Mouse (Mus musculus) liver, embryonic 14.5 days (tissue): ENCODE results near the gene Fut1. TPM values are rescaled to one million over a fixed set of nuclear protein-coding genes. Genes with fewer than 3 reads are reported as not detected.

Source experiments
- ATAC-seq: fragments of 200-750 bp; cut with Nextera tagmentation; 2 replicates; pipeline ENCODE4 v1.8.0; 2017; ENCODE audit warnings: moderate number of reproducible peaks, mild to moderate bottlenecking, moderate library complexity; ENCODE audit not compliant: insufficient read depth
- DNase-seq, 3 experiments: peaks; one replicate each; pipeline ENCODE4 v3.0.0-alpha.2; 2012 to 2013; ENCODE audit warnings: low read depth in 3 of 3, low spot score in 3 of 3
- H3K27ac ChIP-seq: fragments of 300-500 bp; sonication (generic); 2 replicates; pipeline ENCODE4 v1.5.1; 2014; ENCODE audit warnings: moderate library complexity, mild to moderate bottlenecking, control low read depth, inconsistent platforms
- H3K27me3 ChIP-seq: fragments of 300-500 bp; sonication (generic); 2 replicates; pipeline ENCODE4 v1.6.1; 2014; ENCODE audit warnings: mild to moderate bottlenecking, low read length, moderate library complexity; ENCODE audit not compliant: control insufficient read depth, insufficient read depth
- H3K36me3 ChIP-seq: fragments of 300-500 bp; sonication (generic); replicated peaks from 2 replicates; pipeline ENCODE4 v1.6.1; 2014; ENCODE audit warnings: low read depth; ENCODE audit not compliant: control insufficient read depth, insufficient read depth
- H3K4me1 ChIP-seq, 2 experiments: fragments of 200-500 bp in 1 of 2; fragments of 300-500 bp in 1 of 2; sonication (generic) in 1 of 2; replicated peaks; 2 replicates each; pipeline ENCODE4 v1.6.1; 2012 to 2014; ENCODE audit warnings: antibody characterized with exemption in 1 of 2, inconsistent platforms in 1 of 2, low read length in 1 of 2; ENCODE audit not compliant: control insufficient read depth in 2 of 2, insufficient read depth in 2 of 2
- H3K4me2 ChIP-seq: fragments of 300-500 bp; sonication (generic); 2 replicates; pipeline ENCODE4 v1.6.1; 2014; ENCODE audit warnings: low read depth, mild to moderate bottlenecking, control low read depth, moderate library complexity
- H3K4me3 ChIP-seq, 2 experiments: fragments of 200-500 bp in 1 of 2; fragments of 300-500 bp in 1 of 2; sonication (generic) in 1 of 2; 2 replicates each; pipeline ENCODE4 v1.5.1; 2012 to 2014; ENCODE audit warnings: low read depth in 2 of 2, low read length in 2 of 2, mild to moderate bottlenecking in 2 of 2, control low read depth in 1 of 2, inconsistent platforms in 1 of 2, moderate library complexity in 1 of 2; ENCODE audit not compliant: insufficient read depth in 1 of 2
- H3K9ac ChIP-seq: fragments of 300-500 bp; sonication (generic); replicated peaks from 2 replicates; pipeline ENCODE4 v1.6.1; 2014; ENCODE audit warnings: mild to moderate bottlenecking, control low read depth, moderate library complexity
- H3K9me3 ChIP-seq: fragments of 300-500 bp; sonication (generic); 2 replicates; pipeline ENCODE4 v1.6.1; 2016; ENCODE audit warnings: low read length, mixed read lengths; ENCODE audit not compliant: control insufficient read depth
- CTCF ChIP-seq: IDR thresholded peaks from 2 replicates; pipeline ENCODE4 v1.5.1; 2016; ENCODE audit warnings: antibody characterized with exemption, low read depth, control low read depth
- EP300 ChIP-seq: IDR thresholded peaks from 2 replicates; pipeline ENCODE4 v1.6.1; 2016; ENCODE audit warnings: antibody characterized with exemption, low read depth
- WGBS: fragments of 180-500 bp; shearing (Covaris S2); extraction: QIAGEN DNeasy Blood & Tissue Kit; methylation state at CpG from one replicate; pipeline ENCODE4 v1.1.7; 2014; ENCODE audit not compliant: insufficient replicate concordance; 5-methylcytosine and 5-hydroxymethylcytosine counted together
- polyA plus RNA-seq, 2 experiments: library from polyadenylated mRNA; depleted of rRNA in 1 of 2; stranded (reverse) in 1 of 2; unstranded in 1 of 2; fragments of >200 nt; fragmentation: Nextera tagmentation in 1 of 2; extraction: Ambion mirVana in 1 of 2; gene quantifications; 2 replicates each; pipeline versions ENCODE4 v1.2.1 to v1.2.3; 2012 to 2014

Fut1 gene
- polyA plus RNA-seq (2012; rRNA removed) (not detected in 2 replicates), polyA plus RNA-seq (2014; fragmentation: Nextera tagmentation; extraction: Ambion mirVana) (not detected in 2 replicates)

GRCm38 (mm10) chr7:45617042-45617695 is at the start of gene Fut1:
Gene Fut1, plus strand, starts transcription at chr7:45617289.
- Histone ChIP-seq H3K36me3 (no peaks in the 10 kb centered on the region), H3K27ac (no peak within 1 kb of the TSS), H3K4me1 (peaks cover 0 to 4% of the 10 kb centered on the region in 2 experiments; a peak in 1 of 4 replicates), H3K27me3 (peaks cover 10% of the 10 kb centered on the region), H3K4me3 (no peak within 1 kb of the TSS), H3K4me2 (no peak within 1 kb of the TSS), H3K9ac (no peak within 1 kb of the TSS), H3K9me3 (no peaks in the 10 kb centered on the region)
- WGBS = 12% methylated on average over 31 of the region's 31 CpGs
- ATAC-seq = no peak
- DNase-seq = no peak
- TF ChIP-seq CTCF = no peak
- TF ChIP-seq EP300 = no peak

- Histone ChIP-seq H3K4me1 (peaks cover 42 to 46% of the 10 kb centered on the region in 2 experiments), H3K27me3 (no peaks in the 10 kb centered on the region)
- WGBS = under 1% methylated on average over 24 of the region's 24 CpGs
These were observed 49.1 kb upstream of the Fut1 start for GRCm38 (mm10) chr7:45567780-45568516.

GRCm38 (mm10) chr7:45568601-45569473 is 48.3 kb upstream of the Fut1 start:
- DNase-seq = peak; percentile 53 to 56 (median 54)
- Histone ChIP-seq H3K4me2 (peak overlapping the region; percentile 97), H3K9me3 (no peaks in the 10 kb centered on the region), H3K36me3 (no peaks in the 10 kb centered on the region; the same call in 1 of the 2 replicates), H3K9ac (peak overlapping the region; percentile 15; the same call in 1 of the 2 replicates), H3K27ac (peak overlapping the region; percentile 76), H3K4me3 (peak overlapping the region; percentile 10 to 53), H3K4me1 (peaks cover 42 to 46% of the 10 kb centered on the region in 2 experiments), H3K27me3 (no peaks in the 10 kb centered on the region)
- 22% methylated on average over 10 of the region's 10 CpGs for WGBS
- peak; percentile 40; the same call in 1 of the 2 replicates for TF ChIP-seq EP300
- no peak for TF ChIP-seq CTCF
- ATAC-seq = peak; percentile 68

More at GRCm38 (mm10) chr7:45567780-45568516, 49.1 kb upstream of the Fut1 start:
- Histone ChIP-seq H3K4me2 (peak overlapping the region; percentile 97), H3K36me3 (no peaks in the 10 kb centered on the region; the same call in 1 of the 2 replicates), H3K4me3 (peak overlapping the region; percentile 53 to 56), H3K27ac (peak overlapping the region; percentile 83), H3K9me3 (no peaks in the 10 kb centered on the region), H3K9ac (peak overlapping the region; percentile 71)
- DNase-seq = peak; percentile 87 to 88 (median 88)
- TF ChIP-seq EP300 = no peak; the same call in 1 of the 2 replicates
- 0 out of 2 replicates have a peak, but pooled peaks have one; percentile 12 for TF ChIP-seq CTCF
- ATAC-seq = peak; percentile 94

DNA sequence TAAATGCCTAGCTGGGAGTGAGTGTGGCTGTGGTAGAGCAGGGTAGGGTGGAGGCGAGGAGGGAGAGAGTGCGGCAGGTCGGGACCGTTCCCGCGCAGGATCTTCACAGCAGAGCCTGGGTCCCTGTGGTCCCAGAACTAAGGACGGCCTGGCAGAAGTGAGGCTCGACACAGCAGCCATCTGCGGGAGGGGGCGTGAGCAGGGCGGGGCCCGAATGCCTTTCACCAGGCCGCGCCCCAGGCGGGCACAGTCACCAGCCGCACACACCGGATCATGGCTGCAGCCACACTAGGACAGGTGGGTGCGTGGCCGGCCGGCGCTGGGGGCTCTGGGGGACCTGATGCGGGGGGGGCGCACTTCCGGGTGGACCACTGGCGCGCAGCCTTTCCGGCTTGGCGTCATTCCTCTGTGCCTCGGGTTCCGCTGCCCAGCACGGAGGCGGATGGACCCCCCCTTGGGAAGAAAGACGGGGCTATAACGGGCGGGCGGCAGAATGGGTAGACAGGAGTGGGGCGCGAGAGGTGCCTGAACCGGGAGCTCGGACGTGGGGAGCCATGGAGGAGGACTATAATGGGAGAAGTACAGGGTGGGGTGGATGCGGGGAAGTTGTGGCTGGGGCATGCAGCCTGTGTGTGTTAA is 46.9 kb upstream of the Fut1 start, which contains the start of gene Bcat2:
Gene Bcat2 (plus strand): TSS at position 51 of the 639 bp plus-strand sequence.
- peak within 1 kb of the TSS; percentile 59 to 83 for H3K4me3 ChIP-seq
- no peaks in the 10 kb centered on the region for H3K9me3 ChIP-seq
- no peaks in the 10 kb centered on the region; the same call in 1 of the 2 replicates for H3K36me3 ChIP-seq
- peak within 1 kb of the TSS; percentile 97 for H3K4me2 ChIP-seq
- TF ChIP-seq EP300 (no peak), CTCF (no peak)
- ATAC-seq (peak; percentile 51), DNase-seq (peak; percentile 57 to 65 (median 57))
- H3K4me1 ChIP-seq = peaks cover 42 to 46% of the 10 kb centered on the region in 2 experiments
- peak within 1 kb of the TSS; percentile 76 for H3K27ac ChIP-seq
- H3K9ac ChIP-seq = peak within 1 kb of the TSS; percentile 85
- 2% methylated on average over 42 of the region's 42 CpGs for WGBS
- no peaks in the 10 kb centered on the region for H3K27me3 ChIP-seq
